Mouse (Mus musculus) CD8-positive naive resting alpha-beta T cell, adult 2 months (primary cell): ENCODE results near the gene Clk4.

Experiments used
- DNase-seq, 2 experiments: peaks; one replicate each; pipeline ENCODE4 v3.0.0; 2022; ENCODE audit warnings: low read depth in 2 of 2, low spot score in 2 of 2

Clk4 gene

DNA sequence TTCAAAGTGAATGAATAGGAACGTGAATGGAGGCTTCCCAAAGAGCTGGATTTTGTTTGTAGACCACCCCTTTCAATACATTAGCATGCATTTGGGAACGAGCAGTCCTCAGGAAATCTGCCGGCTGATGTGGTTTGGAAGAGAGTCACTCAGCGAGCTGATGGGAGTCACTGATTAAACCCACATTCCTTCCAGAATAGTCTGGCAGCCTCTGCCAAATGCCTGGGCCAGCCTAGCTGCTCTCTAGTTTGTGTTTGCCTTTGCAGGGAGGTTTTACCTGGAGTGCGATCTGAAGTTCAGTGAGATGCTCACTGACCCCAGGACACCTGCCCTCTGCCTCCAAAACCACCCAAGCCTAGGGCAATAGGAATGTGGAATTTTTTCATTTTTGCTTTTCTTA is 46.8 kb downstream of the Clk4 start:
- no peak for DNase-seq

- DNase-seq: no peak
Observed at GRCm38 (mm10) chr11:51311846-51312245, 50.3 kb downstream of the Clk4 start.

- DNase-seq: no peak
Observed at GRCm38 (mm10) chr11:51315991-51316810, 54.7 kb downstream of the Clk4 start.

- DNase-seq: no peak
Observed at GRCm38 (mm10) chr11:51320609-51321008, 59.1 kb downstream of the Clk4 start.

- DNase-seq: no peak
Observed at GRCm38 (mm10) chr11:51326908-51327307, 65.4 kb downstream of the Clk4 start.

GRCm38 (mm10) chr11:51328387-51328942 is 66.9 kb downstream of the Clk4 start:
- no peak for DNase-seq

GRCm38 (mm10) chr11:51329837-51330714 is 68.5 kb downstream of the Clk4 start:
- DNase-seq: no peak
